Mouse (Mus musculus): ENCODE results near the gene Ocln. TPM values are rescaled to one million over a fixed set of nuclear protein-coding genes. Genes with fewer than 3 reads are reported as not detected.

The Ocln gene
- polyA plus RNA-seq, 1 experiment from 2014 or later: 7.7 TPM

GRCm38 (mm10) chr13:100575950-100576349 is 23.4 kb upstream of the Ocln start:
- no peak overlapping the region for H3K4me2 ChIP-seq (replicated peaks)

GRCm38 (mm10) chr13:100570713-100571112 is 18.2 kb upstream of the Ocln start:
- WGBS: 82% methylated on average over 2 of the region's 2 CpGs
- H3K9ac ChIP-seq (replicated peaks): no peak overlapping the region
- H3K27ac ChIP-seq (replicated peaks): no peak overlapping the region
- H3K4me2 ChIP-seq (replicated peaks): no peak overlapping the region
- no peaks in the 10 kb centered on the region for H3K27me3 ChIP-seq
- ATAC-seq (replicated peaks): no peak
- H3K36me3 ChIP-seq: no peaks in the 10 kb centered on the region
- no peak overlapping the region for H3K4me3 ChIP-seq
- no peaks in the 10 kb centered on the region for H3K9me3 ChIP-seq
- no peaks in the 10 kb centered on the region for H3K4me1 ChIP-seq

More at GRCm38 (mm10) chr13:100575950-100576349, 23.4 kb upstream of the Ocln start:
- no peaks in the 10 kb centered on the region for H3K9me3 ChIP-seq
- 84% methylated on average over 2 of the region's 2 CpGs for WGBS
- no peak overlapping the region for H3K9ac ChIP-seq (replicated peaks)
- no peak for ATAC-seq (replicated peaks)
- H3K27me3 ChIP-seq: no peaks in the 10 kb centered on the region
- no peaks in the 10 kb centered on the region for H3K4me1 ChIP-seq
- H3K27ac ChIP-seq (replicated peaks): no peak overlapping the region
- no peaks in the 10 kb centered on the region for H3K36me3 ChIP-seq
- no peak overlapping the region for H3K4me3 ChIP-seq

GRCm38 (mm10) chr13:100568359-100568758 is 15.8 kb upstream of the Ocln start:
- WGBS: 100% methylated on average over 1 of the region's 1 CpGs

GRCm38 (mm10) chr13:100559449-100559848 is 6.9 kb upstream of the Ocln start:
- Histone ChIP-seq H3K9ac (replicated peaks) (no peak overlapping the region), H3K27ac (replicated peaks) (no peak overlapping the region), H3K4me1 (no peaks in the 10 kb centered on the region), H3K4me2 (replicated peaks) (no peak overlapping the region), H3K27me3 (no peaks in the 10 kb centered on the region), H3K4me3 (no peak overlapping the region), H3K9me3 (no peaks in the 10 kb centered on the region), H3K36me3 (no peaks in the 10 kb centered on the region)
- ATAC-seq (replicated peaks): no peak
- 83% methylated on average over 9 of the region's 9 CpGs for WGBS

More at GRCm38 (mm10) chr13:100568359-100568758, 15.8 kb upstream of the Ocln start:
- no peaks in the 10 kb centered on the region for H3K27me3 ChIP-seq
- no peak overlapping the region for H3K4me3 ChIP-seq
- no peak overlapping the region for H3K27ac ChIP-seq (replicated peaks)
- H3K9ac ChIP-seq (replicated peaks): no peak overlapping the region
- no peaks in the 10 kb centered on the region for H3K36me3 ChIP-seq
- no peaks in the 10 kb centered on the region for H3K9me3 ChIP-seq
- no peaks in the 10 kb centered on the region for H3K4me1 ChIP-seq
- ATAC-seq (replicated peaks): no peak
- H3K4me2 ChIP-seq (replicated peaks): no peak overlapping the region

GRCm38 (mm10) chr13:100557011-100557410 is 4.5 kb upstream of the Ocln start:
- H3K4me2 ChIP-seq (replicated peaks): no peak overlapping the region
- H3K36me3 ChIP-seq: no peaks in the 10 kb centered on the region
- H3K27ac ChIP-seq (replicated peaks): no peak overlapping the region
- peaks cover 12% of the 10 kb centered on the region for H3K4me1 ChIP-seq
- no peak overlapping the region for H3K4me3 ChIP-seq
- WGBS: 70% methylated on average over 4 of the region's 4 CpGs
- ATAC-seq (replicated peaks): no peak
- no peak overlapping the region for H3K9ac ChIP-seq (replicated peaks)
- no peaks in the 10 kb centered on the region for H3K9me3 ChIP-seq
- peaks cover 20% of the 10 kb centered on the region for H3K27me3 ChIP-seq

GRCm38 (mm10) chr13:100553042-100553437 is 522 bp upstream of the Ocln start:
- peak overlapping the region; percentile 36; the same call in 1 of the 2 replicates for H3K9ac ChIP-seq (replicated peaks)
- WGBS: 4% methylated on average over 12 of the region's 12 CpGs
- peaks cover 42% of the 10 kb centered on the region for H3K27me3 ChIP-seq
- H3K4me3 ChIP-seq: peak overlapping the region; percentile 57
- ATAC-seq (replicated peaks): no peak
- H3K27ac ChIP-seq (replicated peaks): no peak overlapping the region
- H3K4me1 ChIP-seq: peaks cover 22% of the 10 kb centered on the region
- H3K9me3 ChIP-seq: no peaks in the 10 kb centered on the region
- peak overlapping the region; percentile 98 for H3K4me2 ChIP-seq (replicated peaks)
- no peaks in the 10 kb centered on the region for H3K36me3 ChIP-seq

GRCm38 (mm10) chr13:100552009-100552368 is 529 bp downstream of the Ocln start:
- no peak overlapping the region for H3K27ac ChIP-seq (replicated peaks)
- ATAC-seq (replicated peaks): peak; percentile 66
- peak overlapping the region; percentile 36 for H3K9ac ChIP-seq (replicated peaks)
- no peaks in the 10 kb centered on the region for H3K9me3 ChIP-seq
- H3K4me2 ChIP-seq (replicated peaks): peak overlapping the region; percentile 98
- H3K36me3 ChIP-seq: no peaks in the 10 kb centered on the region
- peaks cover 42% of the 10 kb centered on the region for H3K27me3 ChIP-seq
- WGBS: 0% methylated on average over 35 of the region's 35 CpGs
- peaks cover 22% of the 10 kb centered on the region for H3K4me1 ChIP-seq
- peak overlapping the region; percentile 57 for H3K4me3 ChIP-seq

GRCm38 (mm10) chr13:100551371-100552008 is 1.0 kb downstream of the Ocln start:
- peak overlapping the region; percentile 36 for H3K9ac ChIP-seq (replicated peaks)
- H3K27me3 ChIP-seq: peaks cover 42% of the 10 kb centered on the region
- H3K4me1 ChIP-seq: peaks cover 22% of the 10 kb centered on the region
- H3K4me2 ChIP-seq (replicated peaks): peak overlapping the region; percentile 98
- H3K27ac ChIP-seq (replicated peaks): no peak overlapping the region
- no peaks in the 10 kb centered on the region for H3K9me3 ChIP-seq
- ATAC-seq (replicated peaks): peak; percentile 51; the same call in 1 of the 2 replicates
- 0% methylated on average over 41 of the region's 41 CpGs for WGBS
- H3K36me3 ChIP-seq: no peaks in the 10 kb centered on the region
- H3K4me3 ChIP-seq: peak overlapping the region; percentile 57

- no peaks in the 10 kb centered on the region for H3K36me3 ChIP-seq
- no peaks in the 10 kb centered on the region for H3K9me3 ChIP-seq
- H3K27ac ChIP-seq (replicated peaks): no peak overlapping the region
- peaks cover 25% of the 10 kb centered on the region for H3K27me3 ChIP-seq
- no peak for ATAC-seq (replicated peaks)
- WGBS: 85% methylated on average over 5 of the region's 5 CpGs
- H3K4me2 ChIP-seq (replicated peaks): no peak overlapping the region
- H3K4me1 ChIP-seq: peaks cover 13% of the 10 kb centered on the region
- no peak overlapping the region for H3K4me3 ChIP-seq
- H3K9ac ChIP-seq (replicated peaks): no peak overlapping the region
Observed at GRCm38 (mm10) chr13:100547269-100547668, 5.2 kb downstream of the Ocln start.

- Histone ChIP-seq H3K27ac (replicated peaks) (no peak overlapping the region), H3K4me3 (no peak overlapping the region), H3K9ac (replicated peaks) (no peak overlapping the region), H3K4me2 (replicated peaks) (no peak overlapping the region), H3K4me1 (no peaks in the 10 kb centered on the region), H3K9me3 (no peaks in the 10 kb centered on the region), H3K36me3 (no peaks in the 10 kb centered on the region), H3K27me3 (peaks cover 7% of the 10 kb centered on the region)
- peak; percentile 80 for ATAC-seq (replicated peaks)
- 61% methylated on average over 3 of the region's 3 CpGs for WGBS
Observed at GRCm38 (mm10) chr13:100545510-100545909, 7.0 kb downstream of the Ocln start.

GRCm38 (mm10) chr13:100544220-100544662 is 8.3 kb downstream of the Ocln start:
- Histone ChIP-seq H3K9ac (replicated peaks) (no peak overlapping the region), H3K4me2 (replicated peaks) (no peak overlapping the region), H3K4me1 (no peaks in the 10 kb centered on the region), H3K9me3 (no peaks in the 10 kb centered on the region), H3K4me3 (no peak overlapping the region), H3K36me3 (no peaks in the 10 kb centered on the region), H3K27ac (replicated peaks) (no peak overlapping the region), H3K27me3 (no peaks in the 10 kb centered on the region)
- ATAC-seq (replicated peaks): no peak
- 70% methylated on average over 4 of the region's 4 CpGs for WGBS

GRCm38 (mm10) chr13:100543011-100543767 is 9.3 kb downstream of the Ocln start:
- Histone ChIP-seq H3K4me3 (no peak overlapping the region), H3K36me3 (no peaks in the 10 kb centered on the region), H3K4me2 (replicated peaks) (no peak overlapping the region), H3K9me3 (no peaks in the 10 kb centered on the region), H3K4me1 (no peaks in the 10 kb centered on the region), H3K9ac (replicated peaks) (no peak overlapping the region), H3K27ac (replicated peaks) (no peak overlapping the region), H3K27me3 (no peaks in the 10 kb centered on the region)
- 88% methylated on average over 10 of the region's 10 CpGs for WGBS
- ATAC-seq (replicated peaks): no peak
